In the genomic region with DNA sequence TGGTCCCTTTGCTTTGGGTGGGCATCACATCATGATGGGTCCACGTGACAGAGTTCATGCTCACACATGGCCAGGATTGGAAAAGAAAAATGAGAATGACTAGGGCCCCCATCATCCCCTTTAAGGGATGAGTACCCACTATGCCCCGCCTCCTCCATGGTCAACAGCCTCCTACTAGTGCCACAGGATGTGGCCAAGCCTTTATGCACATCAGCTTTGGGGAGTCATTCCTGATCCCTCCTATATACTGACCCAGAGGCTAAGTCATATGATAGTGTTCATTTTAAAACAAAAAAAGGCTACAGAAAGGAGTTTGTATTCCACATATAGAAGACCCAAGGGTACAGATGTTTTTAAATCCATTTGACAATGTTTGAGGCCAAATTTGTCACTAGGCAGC, we compare ENCODE assay signal across 18 mouse cellular contexts.
DNase-seq lines count a peak whose midpoint lies in the region; ATAC-seq and TF ChIP-seq lines count a peak whose summit lies in the region.
"Had no signal": no experiment of that assay in that cellular context is flagged by ENCODE, and none has a peak within 500 bp of the region (broad histone marks: within the 10 kb centered on the region; RNA-seq: fewer than 3 reads in every experiment).

No protein-coding gene starts in this region.

- no peaks in the 10 kb centered on the region for H3K9me3 ChIP-seq in neural tube, embryonic 14.5 days (ENCODE audit: control insufficient read depth, low read length)
- no peaks in the 10 kb centered on the region for H3K9me3 ChIP-seq in hindbrain, embryonic 12.5 days (replicated peaks)
- H3K9me3 ChIP-seq in midbrain, embryonic 11.5 days (ENCODE audit: control insufficient read depth, low read length), result no peaks in the 10 kb centered on the region

- DNase-seq in neural tube, embryonic 10.5 days (ENCODE audit: extremely low spot score, low spot score), result no peak
- DNase-seq in midbrain, embryonic 11.5 days (ENCODE audit: low spot score, missing footprints), result no peak
- DNase-seq in layer of hippocampus, adult 2 months (ENCODE audit: low spot score in 2 of 2), result no peak
- no peak for DNase-seq in spleen, adult 18-20 months
- DNase-seq in embryo, embryonic 10 days (ENCODE audit: low spot score), result no peak
- DNase-seq: adrenal gland, postnatal 36 days; gastrocnemius, postnatal 25 days; kidney, adult 11 months; liver; right cerebral cortex, postnatal 4 days had no signal

- WGBS in neural tube, embryonic 14.5 days, result 85% methylated on average over 2 of the region's 2 CpGs
- WGBS in hindbrain, embryonic 12.5 days, result 91% methylated on average over 2 of the region's 2 CpGs
- WGBS in midbrain, embryonic 11.5 days, result 91% methylated on average over 2 of the region's 2 CpGs

- H3K4me2 ChIP-seq in neural tube, embryonic 14.5 days (ENCODE audit: low read depth, low read length), result no peak overlapping the region
- H3K4me2 ChIP-seq in hindbrain, embryonic 12.5 days (replicated peaks), result no peak overlapping the region
- no peak overlapping the region for H3K4me2 ChIP-seq in midbrain, embryonic 11.5 days

- H3K4me3 ChIP-seq in neural tube, embryonic 14.5 days (ENCODE audit: low read depth, low read length), result no peak overlapping the region
- H3K4me3 ChIP-seq in hindbrain, embryonic 12.5 days, result no peak overlapping the region
- no peak overlapping the region for H3K4me3 ChIP-seq in midbrain, embryonic 11.5 days (ENCODE audit: low read depth, low read length)
- no peak overlapping the region for H3K4me3 ChIP-seq in layer of hippocampus, adult 2 months
- H3K4me3 ChIP-seq: myocyte had no signal

- H3K9ac ChIP-seq in neural tube, embryonic 14.5 days (replicated peaks; ENCODE audit: low read depth, low read length), result no peak overlapping the region
- H3K9ac ChIP-seq in hindbrain, embryonic 12.5 days, result no peak overlapping the region
- H3K9ac ChIP-seq in midbrain, embryonic 11.5 days (ENCODE audit: low read length), result no peak overlapping the region

- ATAC-seq in neural tube, embryonic 14.5 days (ENCODE audit: low read depth), result 0 out of 2 replicates have a peak, but pooled peaks have one; percentile 47
- ATAC-seq in hindbrain, embryonic 12.5 days (ENCODE audit: low FRiP score), result peak; percentile 66
- ATAC-seq in midbrain, embryonic 11.5 days (ENCODE audit: low FRiP score), result peak; percentile 58; the same call in 1 of the 2 replicates
- ATAC-seq in monocyte, adult 5-6 weeks (replicated peaks; ENCODE audit: insufficient number of reproducible peaks, low FRiP score, low TSS enrichment, poor library complexity, severe bottlenecking), result no peak
- ATAC-seq: lung, postnatal 0 days had no signal

- TF ChIP-seq CTCF in layer of hippocampus, adult 2 months (conservative IDR thresholded peaks at IDR 0.05), result no peak

- H3K36me3 ChIP-seq in neural tube, embryonic 14.5 days (ENCODE audit: control insufficient read depth, insufficient read depth, low read length), result no peaks in the 10 kb centered on the region
- no peaks in the 10 kb centered on the region for H3K36me3 ChIP-seq in hindbrain, embryonic 12.5 days
- no peaks in the 10 kb centered on the region for H3K36me3 ChIP-seq in midbrain, embryonic 11.5 days (ENCODE audit: control insufficient read depth, insufficient read depth, low read length)

- H3K27me3 ChIP-seq in neural tube, embryonic 14.5 days (ENCODE audit: control insufficient read depth, insufficient read depth, low read length), result no peaks in the 10 kb centered on the region
- no peaks in the 10 kb centered on the region for H3K27me3 ChIP-seq in hindbrain, embryonic 12.5 days
- H3K27me3 ChIP-seq in midbrain, embryonic 11.5 days (ENCODE audit: control insufficient read depth, insufficient read depth, low read length), result no peaks in the 10 kb centered on the region
- H3K27me3 ChIP-seq: CH12.LX had no signal

- H3K4me1 ChIP-seq in neural tube, embryonic 14.5 days (ENCODE audit: control insufficient read depth, insufficient read depth, low read length), result no peaks in the 10 kb centered on the region
- H3K4me1 ChIP-seq in hindbrain, embryonic 12.5 days, result peaks cover 3% of the 10 kb centered on the region; the same call in 1 of the 2 replicates
- peaks cover 3% of the 10 kb centered on the region; the same call in 1 of the 2 replicates for H3K4me1 ChIP-seq in midbrain, embryonic 11.5 days (ENCODE audit: control insufficient read depth, insufficient read depth, low read length)

- no peak overlapping the region for H3K27ac ChIP-seq in neural tube, embryonic 14.5 days (ENCODE audit: low read depth, low read length)
- peak overlapping the region; percentile 69 for H3K27ac ChIP-seq in hindbrain, embryonic 12.5 days
- no peak overlapping the region; the same call in 1 of the 2 replicates for H3K27ac ChIP-seq in midbrain, embryonic 11.5 days (ENCODE audit: low read depth, low read length)
- no peak overlapping the region for H3K27ac ChIP-seq in layer of hippocampus, adult 2 months
- H3K27ac ChIP-seq: kidney, postnatal 0 days; stomach, postnatal 0 days had no signal
